Mouse (Mus musculus) G1E (cell line): ENCODE results near the gene Zfp691.

Experiments
- CTCF ChIP-seq: IDR thresholded peaks from 2 replicates; pipeline ENCODE4 v1.5.1; 2012; ENCODE audit warnings: low read depth, low read length, inconsistent platforms, mixed read lengths
- GATA2 ChIP-seq: IDR thresholded peaks from 2 replicates; pipeline ENCODE4 v1.6.1; 2012; ENCODE audit warnings: low read depth, low read length, inconsistent platforms, borderline replicate concordance

DNA sequence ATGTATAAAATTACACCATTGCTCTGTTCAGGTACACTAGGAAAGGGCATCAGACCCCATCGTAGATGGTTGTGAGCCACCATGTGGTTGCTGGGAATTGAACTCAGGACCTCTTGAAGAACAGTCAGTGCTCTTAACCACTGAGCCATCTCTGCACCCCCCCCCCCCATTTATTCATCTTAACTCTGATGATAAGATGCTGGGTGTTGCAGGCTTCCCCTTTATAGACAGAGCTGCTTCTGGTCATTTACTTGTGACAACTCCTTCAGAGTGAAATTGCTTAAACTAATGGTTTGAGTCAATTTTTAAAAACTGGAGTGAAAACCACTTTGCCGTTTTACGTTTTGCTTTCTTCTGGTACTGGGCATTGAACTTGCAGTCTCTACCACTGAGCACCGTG lies 18.8 kb upstream of the Zfp691 start:
- no peak for TF ChIP-seq CTCF
- no peak for TF ChIP-seq GATA2
